Mouse (Mus musculus): Measurements from ENCODE around the gene Olfr544. TPM values are rescaled to one million over a fixed set of nuclear protein-coding genes. Genes with fewer than 3 reads are reported as not detected.

Olfr544 gene
- polyA plus RNA-seq, 1 experiment from 2014 or later = not detected

- ChIA-PET POLR2A (no interaction called here), CTCF (interaction anchor here (0.8 to 1.1 kb wide), 2 partner anchors 8 to 190 kb away, joined by 3 read pairs; no protein-coding TSS in a partner anchor)
- DNase-seq (ENCODE audit: low read depth, low spot score) (no peak), ATAC-seq (peak; percentile 0)
- no peak for TF ChIP-seq CTCF (IDR thresholded peaks at IDR 0.05)
- H3K27me3 ChIP-seq = no peaks in the 10 kb centered on the region
- in situ Hi-C loops (cut with MboI; ENCODE audit: low pct_unique_long_range_greater_than_20kb) = no loop called here
Observed at GRCm38 (mm10) chr7:102440822-102441656, 47.1 kb downstream of the Olfr544 start.

GRCm38 (mm10) chr7:102434344-102434743 is 53.8 kb downstream of the Olfr544 start:
- TF ChIP-seq CTCF (IDR thresholded peaks at IDR 0.05) = no peak
- ChIA-PET CTCF (interaction anchor here (1.3 kb wide), 1 partner anchor 9 kb away, joined by 5 read pairs; no protein-coding TSS in a partner anchor), POLR2A (no interaction called here)
- no peak for DNase-seq (ENCODE audit: low read depth, low spot score)
- H3K27me3 ChIP-seq = no peaks in the 10 kb centered on the region
- in situ Hi-C loops (cut with MboI; ENCODE audit: low pct_unique_long_range_greater_than_20kb) = no loop called here
- ATAC-seq = no peak

Other genes starting within 250 kb of the Olfr544 start
- 43.2 TPM for gene Rhog, start 232.3 kb downstream of the Olfr544 start, polyA plus RNA-seq (2021)
- 47.2 TPM for gene Stim1, start 220.5 kb downstream of the Olfr544 start, polyA plus RNA-seq (2021)
- 85.9 TPM for gene Rrm1, start 46.6 kb downstream of the Olfr544 start, polyA plus RNA-seq (2021)
- gene Olfr543, start 6.6 kb downstream of the Olfr544 start, polyA plus RNA-seq (2021) = not detected
- gene Olfr545, start 11.3 kb upstream of the Olfr544 start, polyA plus RNA-seq (2021) = not detected
- not detected for gene Olfr547, start 46.4 kb upstream of the Olfr544 start, polyA plus RNA-seq (2021)
- not detected for gene Olfr548-ps1, start 52.6 kb upstream of the Olfr544 start, polyA plus RNA-seq (2021)
- gene Olfr549, start 61.6 kb upstream of the Olfr544 start, polyA plus RNA-seq (2021) = not detected
- 8.7 TPM for gene Trim21, start 77.2 kb upstream of the Olfr544 start, polyA plus RNA-seq (2021)
- gene Olfr550, start 83.1 kb upstream of the Olfr544 start, polyA plus RNA-seq (2021) = not detected
- gene Olfr551, start 103.6 kb upstream of the Olfr544 start, polyA plus RNA-seq (2021) = not detected
- gene Olfr552, start 109.5 kb upstream of the Olfr544 start, polyA plus RNA-seq (2021) = not detected
- not detected for gene Olfr553, start 129.9 kb upstream of the Olfr544 start, polyA plus RNA-seq (2021)
- gene Olfr554, start 150.1 kb upstream of the Olfr544 start, polyA plus RNA-seq (2021) = not detected
- not detected for gene Olfr555, start 170.5 kb upstream of the Olfr544 start, polyA plus RNA-seq (2021)
- not detected for gene Olfr556, start 176.6 kb upstream of the Olfr544 start, polyA plus RNA-seq (2021)
- gene Trim68, start 199.0 kb upstream of the Olfr544 start, polyA plus RNA-seq (2021) = 8.5 TPM
- gene Olfr557, start 207.6 kb upstream of the Olfr544 start, polyA plus RNA-seq (2021) = not detected
- gene Olfr558, start 213.9 kb upstream of the Olfr544 start, polyA plus RNA-seq (2021) = not detected
- not detected for gene Olfr33, start 230.8 kb upstream of the Olfr544 start, polyA plus RNA-seq (2021)
- gene Olfr559, start 239.2 kb upstream of the Olfr544 start, polyA plus RNA-seq (2021) = not detected